Mouse (Mus musculus): ENCODE measurements around the gene Eif4h.

- TF ChIP-seq CTCF (IDR thresholded peaks at IDR 0.05; ENCODE audit: low read depth) (no peak), EP300 (IDR thresholded peaks at IDR 0.05; ENCODE audit: low read depth) (no peak)
Observed at GRCm38 (mm10) chr5:134611810-134612521, 27.3 kb downstream of the Eif4h start.
